Mouse (Mus musculus): ENCODE measurements around the gene Ccdc172. TPM values are rescaled to one million over a fixed set of nuclear protein-coding genes. Genes with fewer than 3 reads are reported as not detected.

Ccdc172 gene
- polyA plus RNA-seq, 1 experiment = not detected

GRCm38 (mm10) chr19:58525457-58526239, 13.9 kb downstream of the Ccdc172 start:
- no peak for TF ChIP-seq CTCF (IDR thresholded peaks at IDR 0.05; ENCODE audit: borderline replicate concordance, extremely low read depth, insufficient read depth, insufficient read length)

GRCm38 (mm10) chr19:58533077-58533476, 21.3 kb downstream of the Ccdc172 start:
- no peak for DNase-seq (ENCODE audit: low read depth)
- no peak for TF ChIP-seq POLR2A (IDR thresholded peaks at IDR 0.05; ENCODE audit: borderline replicate concordance, extremely low read depth, insufficient read depth, insufficient read length, poor library complexity, severe bottlenecking)

More at GRCm38 (mm10) chr19:58525457-58526239, 13.9 kb downstream of the Ccdc172 start:
- DNase-seq (ENCODE audit: low read depth) = peak; percentile 16

DNA sequence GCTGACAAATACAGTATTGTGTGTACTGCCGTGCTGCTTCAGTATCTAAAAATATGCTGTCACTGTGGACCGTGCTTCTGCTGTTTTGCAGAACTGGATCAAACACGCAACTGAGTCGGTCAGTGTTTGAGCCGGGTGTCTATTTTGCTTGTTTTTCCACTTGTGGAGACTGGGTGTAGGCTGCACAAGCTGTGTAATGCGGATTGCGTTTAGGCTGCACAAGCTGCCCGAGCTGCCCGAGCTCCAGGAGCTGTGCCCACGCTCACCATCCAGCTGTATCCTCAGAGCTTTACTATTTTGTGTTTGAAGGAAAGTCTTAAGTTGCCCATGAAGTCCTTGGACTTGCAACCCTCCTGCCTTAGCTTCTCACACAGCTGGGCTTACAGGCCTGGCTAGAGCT, 24.9 kb downstream of the Ccdc172 start:
- no peak for DNase-seq (ENCODE audit: low read depth)
- TF ChIP-seq POLR2A (IDR thresholded peaks at IDR 0.05; ENCODE audit: borderline replicate concordance, extremely low read depth, insufficient read depth, insufficient read length, poor library complexity, severe bottlenecking) = no peak
- no peak for TF ChIP-seq CTCF (IDR thresholded peaks at IDR 0.05; ENCODE audit: borderline replicate concordance, extremely low read depth, insufficient read depth, insufficient read length)

- TF ChIP-seq CTCF (IDR thresholded peaks at IDR 0.05; ENCODE audit: borderline replicate concordance, extremely low read depth, insufficient read depth, insufficient read length) = no peak
- no peak for TF ChIP-seq POLR2A (IDR thresholded peaks at IDR 0.05; ENCODE audit: borderline replicate concordance, extremely low read depth, insufficient read depth, insufficient read length, poor library complexity, severe bottlenecking)
- no peak for DNase-seq (ENCODE audit: low read depth)
These were observed 28.6 kb downstream of the Ccdc172 start for GRCm38 (mm10) chr19:58540396-58540795.

- DNase-seq (ENCODE audit: low read depth) = no peak
- TF ChIP-seq POLR2A (IDR thresholded peaks at IDR 0.05; ENCODE audit: borderline replicate concordance, extremely low read depth, insufficient read depth, insufficient read length, poor library complexity, severe bottlenecking) (no peak), CTCF (IDR thresholded peaks at IDR 0.05; ENCODE audit: borderline replicate concordance, extremely low read depth, insufficient read depth, insufficient read length) (no peak)
These were observed 36.6 kb downstream of the Ccdc172 start for GRCm38 (mm10) chr19:58548367-58548766.

- no peak for DNase-seq (ENCODE audit: low read depth)
- TF ChIP-seq CTCF (IDR thresholded peaks at IDR 0.05; ENCODE audit: borderline replicate concordance, extremely low read depth, insufficient read depth, insufficient read length) (no peak), POLR2A (IDR thresholded peaks at IDR 0.05; ENCODE audit: borderline replicate concordance, extremely low read depth, insufficient read depth, insufficient read length, poor library complexity, severe bottlenecking) (no peak)
These were observed 38.7 kb downstream of the Ccdc172 start for GRCm38 (mm10) chr19:58550489-58550888.

GRCm38 (mm10) chr19:58550916-58551315, 39.1 kb downstream of the Ccdc172 start:
- TF ChIP-seq CTCF (IDR thresholded peaks at IDR 0.05; ENCODE audit: borderline replicate concordance, extremely low read depth, insufficient read depth, insufficient read length) (no peak), POLR2A (IDR thresholded peaks at IDR 0.05; ENCODE audit: borderline replicate concordance, extremely low read depth, insufficient read depth, insufficient read length, poor library complexity, severe bottlenecking) (no peak)
- no peak for DNase-seq (ENCODE audit: low read depth)

DNA sequence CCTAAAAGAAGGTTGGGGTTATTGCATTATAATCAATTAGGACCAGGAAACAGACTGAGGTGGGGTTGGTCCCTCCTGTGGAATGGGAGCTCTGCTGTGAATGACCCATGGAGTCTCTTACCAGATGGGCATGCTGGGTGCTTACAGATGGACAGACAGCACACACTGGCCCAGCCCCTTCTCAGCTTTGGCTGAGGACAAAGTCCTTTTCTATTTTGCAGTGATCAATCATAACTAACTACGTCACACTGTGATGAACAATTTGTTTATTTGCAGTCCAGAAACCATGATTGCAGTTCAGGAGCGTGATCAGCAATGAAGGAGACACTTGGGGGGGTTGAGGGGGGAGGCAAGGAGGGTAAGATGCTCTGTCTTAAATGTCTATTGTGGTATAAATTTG, 43.2 kb downstream of the Ccdc172 start:
- TF ChIP-seq CTCF (IDR thresholded peaks at IDR 0.05; ENCODE audit: borderline replicate concordance, extremely low read depth, insufficient read depth, insufficient read length) = no peak
- TF ChIP-seq POLR2A (IDR thresholded peaks at IDR 0.05; ENCODE audit: borderline replicate concordance, extremely low read depth, insufficient read depth, insufficient read length, poor library complexity, severe bottlenecking) = no peak
- DNase-seq (ENCODE audit: low read depth) = no peak

- TF ChIP-seq POLR2A (IDR thresholded peaks at IDR 0.05; ENCODE audit: borderline replicate concordance, extremely low read depth, insufficient read depth, insufficient read length, poor library complexity, severe bottlenecking) (no peak), CTCF (IDR thresholded peaks at IDR 0.05; ENCODE audit: borderline replicate concordance, extremely low read depth, insufficient read depth, insufficient read length) (peak; percentile 51; the same call in 1 of the 2 replicates)
- peak; percentile 76 for DNase-seq (ENCODE audit: low read depth)
These were observed 46.6 kb downstream of the Ccdc172 start for GRCm38 (mm10) chr19:58558352-58558751.

- no peak for TF ChIP-seq CTCF (IDR thresholded peaks at IDR 0.05; ENCODE audit: borderline replicate concordance, extremely low read depth, insufficient read depth, insufficient read length)
- no peak for TF ChIP-seq POLR2A (IDR thresholded peaks at IDR 0.05; ENCODE audit: borderline replicate concordance, extremely low read depth, insufficient read depth, insufficient read length, poor library complexity, severe bottlenecking)
- no peak for DNase-seq (ENCODE audit: low read depth)
These were observed 50.6 kb downstream of the Ccdc172 start for GRCm38 (mm10) chr19:58562301-58562815.

GRCm38 (mm10) chr19:58571566-58571965, 59.8 kb downstream of the Ccdc172 start:
- no peak for DNase-seq (ENCODE audit: low read depth)
- TF ChIP-seq CTCF (IDR thresholded peaks at IDR 0.05; ENCODE audit: borderline replicate concordance, extremely low read depth, insufficient read depth, insufficient read length) (no peak), POLR2A (IDR thresholded peaks at IDR 0.05; ENCODE audit: borderline replicate concordance, extremely low read depth, insufficient read depth, insufficient read length, poor library complexity, severe bottlenecking) (no peak)

DNA sequence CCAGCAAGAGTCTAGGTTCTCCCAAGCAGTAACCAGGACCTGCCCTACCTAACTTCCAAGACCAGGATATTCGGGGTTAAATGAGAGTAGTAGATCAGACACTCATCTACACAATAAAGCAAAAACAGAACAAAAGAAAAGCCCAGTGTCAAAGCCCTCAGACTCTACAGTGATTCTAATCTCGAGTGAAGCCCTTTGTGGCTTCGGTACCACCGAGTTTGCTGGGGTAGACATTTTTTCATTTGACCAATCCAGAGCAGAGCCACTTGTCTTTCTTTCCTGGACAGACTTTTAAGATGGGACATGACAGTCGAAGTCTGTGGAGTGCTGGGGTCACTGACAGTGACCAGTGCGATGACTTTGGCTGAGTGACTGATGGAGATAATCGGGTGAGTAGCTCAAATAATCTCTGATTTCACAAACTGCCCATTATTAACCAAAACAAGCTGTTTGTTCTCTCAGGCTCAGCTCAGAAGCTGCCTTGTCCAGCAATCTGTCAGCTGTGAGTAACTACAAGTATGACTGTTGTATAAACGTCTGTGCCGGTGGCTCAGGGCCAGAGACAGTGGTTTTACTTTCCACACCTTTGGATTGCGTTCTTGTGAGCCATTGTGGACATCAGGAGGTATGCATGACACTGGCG, 60.8 kb downstream of the Ccdc172 start:
- TF ChIP-seq POLR2A (IDR thresholded peaks at IDR 0.05; ENCODE audit: borderline replicate concordance, extremely low read depth, insufficient read depth, insufficient read length, poor library complexity, severe bottlenecking) (no peak), CTCF (IDR thresholded peaks at IDR 0.05; ENCODE audit: borderline replicate concordance, extremely low read depth, insufficient read depth, insufficient read length) (no peak)
- DNase-seq (ENCODE audit: low read depth) = no peak

Data from brain, embryonic 14.5 days (tissue).